Mouse (Mus musculus): ENCODE results near the gene Fry. TPM values are rescaled to one million over a fixed set of nuclear protein-coding genes. Genes with fewer than 3 reads are reported as not detected.
A peak's percentile ranks its signal among the peaks of the same experiment; 100 is the strongest.

Fry gene
- polyA plus RNA-seq, 1 experiment: 2.1 TPM

- Histone ChIP-seq H3K36me3 (ENCODE audit: control insufficient read depth, insufficient read depth) (no peaks in the 10 kb centered on the region), H3ac (ENCODE audit: control insufficient read depth, insufficient read length) (no peak overlapping the region), H3K79me2 (ENCODE audit: control insufficient read depth, insufficient read depth) (no peaks in the 10 kb centered on the region), H3K4me2 (ENCODE audit: low read depth) (no peak overlapping the region), H3K4me3 (no peak overlapping the region), H3K27me3 (ENCODE audit: control insufficient read depth, insufficient read depth, insufficient read length) (no peaks in the 10 kb centered on the region)
- TF ChIP-seq MYOD1 (IDR thresholded peaks at IDR 0.05; ENCODE audit: control insufficient read depth in 1 of 3, insufficient read length in 2 of 3, low read depth in 2 of 3) (peak in 1 of 3 experiments; percentile 41), E2F4 (IDR thresholded peaks at IDR 0.05; ENCODE audit: insufficient read depth) (no peak), MYOG (IDR thresholded peaks at IDR 0.05; ENCODE audit: control insufficient read depth in 1 of 3, insufficient read depth in 1 of 3, insufficient read length in 2 of 3, low read depth in 2 of 3) (peak in 1 of 3 experiments; percentile 56), TCF12 (IDR thresholded peaks at IDR 0.05; ENCODE audit: insufficient read depth, poor library complexity, severe bottlenecking) (no peak)
Measured at GRCm38 (mm10) chr5:150290494-150291199, 172.2 kb downstream of the Fry start.

GRCm38 (mm10) chr5:150291216-150291615 is 172.8 kb downstream of the Fry start:
- Histone ChIP-seq H3K36me3 (ENCODE audit: control insufficient read depth, insufficient read depth) (no peaks in the 10 kb centered on the region), H3K79me2 (ENCODE audit: control insufficient read depth, insufficient read depth) (no peaks in the 10 kb centered on the region), H3ac (ENCODE audit: control insufficient read depth, insufficient read length) (no peak overlapping the region), H3K27me3 (ENCODE audit: control insufficient read depth, insufficient read depth, insufficient read length) (no peaks in the 10 kb centered on the region), H3K4me3 (no peak overlapping the region), H3K4me2 (ENCODE audit: low read depth) (no peak overlapping the region)
- TF ChIP-seq MYOG (IDR thresholded peaks at IDR 0.05; ENCODE audit: control insufficient read depth in 1 of 3, insufficient read depth in 1 of 3, insufficient read length in 2 of 3, low read depth in 2 of 3) (no peak), TCF12 (IDR thresholded peaks at IDR 0.05; ENCODE audit: insufficient read depth, poor library complexity, severe bottlenecking) (no peak), MAX (IDR thresholded peaks at IDR 0.05; ENCODE audit: low read depth) (no peak), CEBPB (IDR thresholded peaks at IDR 0.05; ENCODE audit: insufficient read depth, poor library complexity, severe bottlenecking) (no peak), MYOD1 (IDR thresholded peaks at IDR 0.05; ENCODE audit: control insufficient read depth in 1 of 3, insufficient read length in 2 of 3, low read depth in 2 of 3) (no peak), USF1 (IDR thresholded peaks at IDR 0.05; ENCODE audit: low read depth) (no peak), POLR2A (IDR thresholded peaks at IDR 0.05; ENCODE audit: insufficient read length, low read depth) (no peak), TCF3 (IDR thresholded peaks at IDR 0.05; ENCODE audit: insufficient read length, low read depth) (no peak), E2F4 (IDR thresholded peaks at IDR 0.05; ENCODE audit: insufficient read depth) (no peak), SRF (IDR thresholded peaks at IDR 0.05; ENCODE audit: control insufficient read depth, insufficient read length, low read depth) (no peak)

- no peak overlapping the region for H3K4me2 ChIP-seq (ENCODE audit: low read depth)
- TF ChIP-seq MYOG (IDR thresholded peaks at IDR 0.05; ENCODE audit: control insufficient read depth in 1 of 3, insufficient read depth in 1 of 3, insufficient read length in 2 of 3, low read depth in 2 of 3) (peak in 1 of 3 experiments; percentile 3), MYOD1 (IDR thresholded peaks at IDR 0.05; ENCODE audit: control insufficient read depth in 1 of 3, insufficient read length in 2 of 3, low read depth in 2 of 3) (peak in 1 of 3 experiments; percentile 27), TCF3 (IDR thresholded peaks at IDR 0.05; ENCODE audit: insufficient read length, low read depth) (no peak), TCF12 (IDR thresholded peaks at IDR 0.05; ENCODE audit: insufficient read depth, poor library complexity, severe bottlenecking) (no peak)
- no peaks in the 10 kb centered on the region for H3K27me3 ChIP-seq (ENCODE audit: control insufficient read depth, insufficient read depth, insufficient read length)
- no peaks in the 10 kb centered on the region for H3K36me3 ChIP-seq (ENCODE audit: control insufficient read depth, insufficient read depth)
- H3K79me2 ChIP-seq (ENCODE audit: control insufficient read depth, insufficient read depth): no peaks in the 10 kb centered on the region
- no peak overlapping the region for H3K4me3 ChIP-seq
- no peak overlapping the region for H3ac ChIP-seq (ENCODE audit: control insufficient read depth, insufficient read length)
Measured at GRCm38 (mm10) chr5:150292186-150292585, 173.7 kb downstream of the Fry start.

- no peak overlapping the region for H3ac ChIP-seq (ENCODE audit: control insufficient read depth, insufficient read length)
- TF ChIP-seq REST (IDR thresholded peaks at IDR 0.05; ENCODE audit: insufficient read depth, insufficient read length) (no peak), CEBPB (IDR thresholded peaks at IDR 0.05; ENCODE audit: insufficient read depth, poor library complexity, severe bottlenecking) (no peak), E2F4 (IDR thresholded peaks at IDR 0.05; ENCODE audit: insufficient read depth) (no peak), MYOD1 (IDR thresholded peaks at IDR 0.05; ENCODE audit: control insufficient read depth in 1 of 3, insufficient read length in 2 of 3, low read depth in 2 of 3) (no peak), MYOG (IDR thresholded peaks at IDR 0.05; ENCODE audit: control insufficient read depth in 1 of 3, insufficient read depth in 1 of 3, insufficient read length in 2 of 3, low read depth in 2 of 3) (no peak)
- H3K79me2 ChIP-seq (ENCODE audit: control insufficient read depth, insufficient read depth): no peaks in the 10 kb centered on the region
- H3K36me3 ChIP-seq (ENCODE audit: control insufficient read depth, insufficient read depth): no peaks in the 10 kb centered on the region
- no peaks in the 10 kb centered on the region for H3K27me3 ChIP-seq (ENCODE audit: control insufficient read depth, insufficient read depth, insufficient read length)
- no peak overlapping the region for H3K4me3 ChIP-seq
- no peak overlapping the region for H3K4me2 ChIP-seq (ENCODE audit: low read depth)
Measured at GRCm38 (mm10) chr5:150294306-150294705, 175.9 kb downstream of the Fry start.

- H3K36me3 ChIP-seq (ENCODE audit: control insufficient read depth, insufficient read depth): no peaks in the 10 kb centered on the region
- H3K79me2 ChIP-seq (ENCODE audit: control insufficient read depth, insufficient read depth): no peaks in the 10 kb centered on the region
- H3K4me2 ChIP-seq (ENCODE audit: low read depth): no peak overlapping the region
- H3ac ChIP-seq (ENCODE audit: control insufficient read depth, insufficient read length): no peak overlapping the region
- H3K4me3 ChIP-seq: no peak overlapping the region
- no peak for TF ChIP-seq REST (IDR thresholded peaks at IDR 0.05; ENCODE audit: insufficient read depth, insufficient read length)
- TF ChIP-seq CEBPB (IDR thresholded peaks at IDR 0.05; ENCODE audit: insufficient read depth, poor library complexity, severe bottlenecking): no peak
- TF ChIP-seq USF1 (IDR thresholded peaks at IDR 0.05; ENCODE audit: low read depth): no peak
- TF ChIP-seq MAX (IDR thresholded peaks at IDR 0.05; ENCODE audit: low read depth): no peak
- TF ChIP-seq E2F4 (IDR thresholded peaks at IDR 0.05; ENCODE audit: insufficient read depth): no peak
- no peak for TF ChIP-seq MYOD1 (IDR thresholded peaks at IDR 0.05; ENCODE audit: control insufficient read depth in 1 of 3, insufficient read length in 2 of 3, low read depth in 2 of 3)
- TF ChIP-seq POLR2A (IDR thresholded peaks at IDR 0.05; ENCODE audit: insufficient read length, low read depth): no peak
- no peak for TF ChIP-seq SRF (IDR thresholded peaks at IDR 0.05; ENCODE audit: control insufficient read depth, insufficient read length, low read depth)
- no peak for TF ChIP-seq TCF12 (IDR thresholded peaks at IDR 0.05; ENCODE audit: insufficient read depth, poor library complexity, severe bottlenecking)
- TF ChIP-seq MYOG (IDR thresholded peaks at IDR 0.05; ENCODE audit: control insufficient read depth in 1 of 3, insufficient read depth in 1 of 3, insufficient read length in 2 of 3, low read depth in 2 of 3): no peak
- no peak for TF ChIP-seq POLR2AphosphoS2 (IDR thresholded peaks at IDR 0.05; ENCODE audit: insufficient read length, low read depth)
- TF ChIP-seq TCF3 (IDR thresholded peaks at IDR 0.05; ENCODE audit: insufficient read length, low read depth): no peak
- no peaks in the 10 kb centered on the region for H3K27me3 ChIP-seq (ENCODE audit: control insufficient read depth, insufficient read depth, insufficient read length)
Measured at GRCm38 (mm10) chr5:150295096-150295495, 176.7 kb downstream of the Fry start.
